ENCODE assay signal across 24 mouse cellular contexts in genomic region chr4:98984701-98985100, GRCm38 (mm10). TPM values are rescaled to one million over a fixed set of nuclear protein-coding genes. Genes with fewer than 3 reads are reported as not detected.
DNase-seq lines count a peak whose midpoint lies in the region; ATAC-seq and TF ChIP-seq lines count a peak whose summit lies in the region.
"Had no signal": no experiment of that assay in that cellular context is flagged by ENCODE, and none has a peak within 500 bp of the region (broad histone marks: within the 10 kb centered on the region; RNA-seq: fewer than 3 reads in every experiment).

No protein-coding gene starts in this region.

- no peak overlapping the region for H3K4me2 ChIP-seq in lung, embryonic 14.5 days
- no peak overlapping the region for H3K4me2 ChIP-seq in lung, embryonic 16.5 days (ENCODE audit: low read depth, low read length)
- H3K4me2 ChIP-seq: embryonic facial prominence, embryonic 12.5 days; embryonic facial prominence, embryonic 15.5 days; forebrain, embryonic 12.5 days had no signal

- TF ChIP-seq CTCF in lung, embryonic 14.5 days (IDR thresholded peaks at IDR 0.05; ENCODE audit: low read depth): no peak
- TF ChIP-seq CTCF in lung, adult 2 months (IDR thresholded peaks at IDR 0.05; ENCODE audit: insufficient read depth, low read length): no peak

- no peaks in the 10 kb centered on the region for H3K9me3 ChIP-seq in lung, embryonic 14.5 days (ENCODE audit: low read depth, low read length)
- no peaks in the 10 kb centered on the region for H3K9me3 ChIP-seq in lung, embryonic 16.5 days (ENCODE audit: control insufficient read depth, low read length)
- H3K9me3 ChIP-seq: embryonic facial prominence, embryonic 12.5 days; embryonic facial prominence, embryonic 15.5 days; forebrain, embryonic 10.5 days; forebrain, embryonic 12.5 days had no signal

- no peak overlapping the region for H3K27ac ChIP-seq in lung, embryonic 14.5 days (ENCODE audit: low read depth)
- no peak overlapping the region for H3K27ac ChIP-seq in lung, embryonic 16.5 days (ENCODE audit: low read length)
- H3K27ac ChIP-seq: embryonic facial prominence, embryonic 12.5 days; embryonic facial prominence, embryonic 15.5 days; forebrain, embryonic 10.5 days; forebrain, embryonic 12.5 days had no signal

- H3K4me1 ChIP-seq in lung, embryonic 14.5 days (ENCODE audit: insufficient read depth): no peaks in the 10 kb centered on the region
- no peaks in the 10 kb centered on the region for H3K4me1 ChIP-seq in lung, embryonic 16.5 days (replicated peaks; ENCODE audit: control insufficient read depth, insufficient read depth, low read length)
- H3K4me1 ChIP-seq in lung, adult 2 months (ENCODE audit: control insufficient read depth, insufficient read depth, low read length): no peaks in the 10 kb centered on the region
- H3K4me1 ChIP-seq: embryonic facial prominence, embryonic 15.5 days; forebrain, embryonic 12.5 days had no signal

- DNase-seq in lung, embryonic 14.5 days: peak; percentile 40
- no peak for DNase-seq in lung, adult 18-20 months
- DNase-seq in lung, adult 2 months: no peak
- DNase-seq in gonadal fat pad, adult 2 months (ENCODE audit: low read depth): peak; percentile 1
- DNase-seq in heart, postnatal 10 days: no peak
- DNase-seq: adrenal gland, adult 2 months; adrenal gland, postnatal 10 days; adrenal gland, postnatal 25 days; cerebellum, adult 11 months; cerebellum, adult 18-20 months; cerebellum, adult 8-10 months; cerebellum, adult 9-11 months; cerebellum, postnatal 14 days; cerebellum, postnatal 36 days; embryo, embryonic 11 days had no signal

- intact Hi-C loops in heart, postnatal 10 days (cut with DNase I): no loop called here

- no peak for ATAC-seq in lung, embryonic 14.5 days (ENCODE audit: insufficient read depth)
- ATAC-seq in lung, embryonic 16.5 days (ENCODE audit: low read depth): peak; percentile 68
- ATAC-seq: forebrain, embryonic 14.5 days; forebrain, embryonic 16.5 days had no signal

- no peak for TF ChIP-seq POLR2A in lung, adult 2 months (IDR thresholded peaks at IDR 0.05; ENCODE audit: borderline replicate concordance, extremely low read depth, low read depth, low read length)

- no peak overlapping the region for H3K4me3 ChIP-seq in lung, embryonic 14.5 days (ENCODE audit: low read depth, low read length)
- H3K4me3 ChIP-seq in lung, embryonic 16.5 days (ENCODE audit: low read length): no peak overlapping the region
- H3K4me3 ChIP-seq in lung, adult 2 months (replicated peaks; ENCODE audit: extremely low read depth, low read depth, low read length): no peak overlapping the region
- H3K4me3 ChIP-seq: embryonic facial prominence, embryonic 12.5 days; embryonic facial prominence, embryonic 15.5 days; erythroblast, embryonic 14.5 days; forebrain, embryonic 10.5 days; forebrain, embryonic 12.5 days had no signal

- no peak overlapping the region for H3K9ac ChIP-seq in lung, embryonic 14.5 days
- H3K9ac ChIP-seq in lung, embryonic 16.5 days (ENCODE audit: low read length): no peak overlapping the region
- H3K9ac ChIP-seq: embryonic facial prominence, embryonic 12.5 days; embryonic facial prominence, embryonic 15.5 days; forebrain, embryonic 12.5 days had no signal

- H3K36me3 ChIP-seq in lung, embryonic 14.5 days (ENCODE audit: insufficient read depth): peaks cover 59% of the 10 kb centered on the region
- peaks cover 18% of the 10 kb centered on the region for H3K36me3 ChIP-seq in lung, embryonic 16.5 days (ENCODE audit: control insufficient read depth, insufficient read depth, low read length)

- H3K27me3 ChIP-seq in lung, embryonic 14.5 days (ENCODE audit: insufficient read depth, low read length): no peaks in the 10 kb centered on the region
- H3K27me3 ChIP-seq in lung, embryonic 16.5 days (ENCODE audit: control insufficient read depth, insufficient read depth, low read depth, low read length): no peaks in the 10 kb centered on the region
- H3K27me3 ChIP-seq: embryonic facial prominence, embryonic 12.5 days; embryonic facial prominence, embryonic 15.5 days; forebrain, embryonic 12.5 days had no signal

- WGBS in lung, embryonic 14.5 days: 76% methylated on average over 8 of the region's 8 CpGs
- 73% methylated on average over 8 of the region's 8 CpGs for WGBS in lung, embryonic 16.5 days
- 86% methylated on average over 8 of the region's 8 CpGs for WGBS in lung, adult 2 months

RNA-seq across cellular contexts. Expression of gene Angptl3, which starts 46.1 kb away (rescaled TPM):
- 1.1 and 1.7 TPM in 2 replicates for polyA plus RNA-seq in lung, embryonic 14.5 days (2014; fragmentation: Nextera tagmentation; extraction: Ambion mirVana)
- 1.1 and 4.1 TPM in 2 replicates for polyA plus RNA-seq in lung, embryonic 16.5 days (2015; fragmentation: Nextera tagmentation; extraction: Ambion mirVana)
- polyA plus RNA-seq in lung, adult 2 months (2012; rRNA removed): 0.26 TPM in 1 of 2 replicates, not detected in the other
- polyA plus RNA-seq in gonadal fat pad, adult 2 months (2012; rRNA removed): 0.56 and 1.4 TPM in 2 replicates
- total RNA-seq in heart, postnatal 10 days (2021): 1 to 10 TPM; 2.3 to 2.9 TPM
- polyA plus RNA-seq: brain, embryonic 14.5 days had no signal

Comparison
In these comparisons a context has a peak if more than half of its experiments do, and no peak if none do; other contexts are left out.
1. DNase-seq: peak in lung, embryonic 14.5 days (single experiment) and gonadal fat pad, adult 2 months (single experiment); none in lung, adult 18-20 months (0 of 2), lung, adult 2 months (single experiment) and heart, postnatal 10 days (0 of 2).